Mouse (Mus musculus) T-cell, adult 2 months (primary cell): Measurements from ENCODE around the gene Elmo1.

Experiments
- DNase-seq: peaks from one replicate; pipeline ENCODE4 v3.0.0; 2022; ENCODE audit warnings: low spot score

The Elmo1 gene

DNA sequence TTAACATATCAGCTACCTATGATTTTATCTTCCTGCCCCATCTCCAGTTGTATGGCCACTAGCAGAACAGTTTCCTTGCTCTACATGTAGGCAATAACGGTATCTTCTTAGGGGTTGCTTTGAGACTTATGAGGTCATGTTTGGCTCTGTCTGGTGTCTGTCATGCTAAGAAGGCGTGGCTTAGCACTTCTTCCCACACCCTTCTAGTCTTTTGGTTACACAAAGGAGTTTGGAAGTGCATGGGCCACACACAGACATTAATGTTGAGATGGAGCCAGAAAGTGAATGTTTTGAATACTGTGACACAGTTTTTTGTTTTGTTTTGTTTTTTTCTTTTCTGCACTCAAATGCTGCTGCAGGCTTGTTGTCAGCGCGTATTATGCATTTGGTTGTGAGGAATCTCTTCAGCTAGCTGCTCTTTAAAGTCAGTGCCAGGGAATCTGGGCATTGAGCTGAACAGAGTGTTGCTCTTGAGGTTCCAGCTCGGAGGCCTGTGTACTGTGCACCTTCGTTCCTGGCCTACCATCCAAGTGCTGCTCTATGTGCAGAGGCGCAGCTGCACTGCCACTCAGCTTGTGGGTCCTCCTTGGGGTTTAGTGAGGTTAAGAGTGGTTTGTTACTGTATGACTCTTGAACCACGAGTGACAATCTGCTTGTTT lies 31.1 kb downstream of the Elmo1 start:
- no peak for DNase-seq

DNA sequence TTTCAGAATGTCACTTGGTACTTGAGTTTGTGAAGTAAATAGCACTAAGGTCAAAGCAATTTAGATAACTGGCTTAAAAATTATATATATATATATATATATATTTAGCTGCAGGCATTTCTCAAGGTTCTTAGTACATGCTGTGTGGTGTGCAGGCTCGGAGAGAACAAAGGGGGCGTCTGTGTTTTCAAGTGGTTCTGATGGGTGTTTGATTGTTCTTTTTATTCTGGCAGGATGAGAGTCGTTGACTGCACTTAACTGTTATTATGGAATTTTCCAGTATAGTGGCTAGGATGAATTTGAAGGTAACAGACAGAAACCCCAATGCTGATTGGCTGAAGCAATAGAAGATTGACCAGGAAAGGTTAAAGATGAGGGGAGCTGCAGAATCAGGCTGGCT lies 33.6 kb downstream of the Elmo1 start:
- DNase-seq, result no peak

DNA sequence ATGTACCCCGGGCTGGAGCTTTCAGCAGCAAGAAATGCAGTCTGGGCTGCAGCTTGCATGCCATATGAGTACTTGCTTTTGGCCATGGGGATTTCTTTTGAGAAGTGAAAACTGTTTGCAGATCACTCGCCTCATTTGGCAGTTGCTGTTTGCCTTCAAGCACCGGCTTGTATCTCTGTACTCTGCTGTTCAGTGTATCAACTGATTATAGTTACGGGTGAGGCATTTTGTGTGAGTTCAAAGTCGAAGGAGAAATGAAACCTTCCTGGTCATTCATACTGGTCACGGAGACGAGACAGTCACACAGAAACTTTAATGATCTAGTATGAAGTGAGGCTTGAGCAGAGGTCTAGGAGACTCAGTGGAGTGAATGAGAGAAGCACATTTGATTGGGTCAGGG lies 34.6 kb downstream of the Elmo1 start:
- no peak for DNase-seq

DNA sequence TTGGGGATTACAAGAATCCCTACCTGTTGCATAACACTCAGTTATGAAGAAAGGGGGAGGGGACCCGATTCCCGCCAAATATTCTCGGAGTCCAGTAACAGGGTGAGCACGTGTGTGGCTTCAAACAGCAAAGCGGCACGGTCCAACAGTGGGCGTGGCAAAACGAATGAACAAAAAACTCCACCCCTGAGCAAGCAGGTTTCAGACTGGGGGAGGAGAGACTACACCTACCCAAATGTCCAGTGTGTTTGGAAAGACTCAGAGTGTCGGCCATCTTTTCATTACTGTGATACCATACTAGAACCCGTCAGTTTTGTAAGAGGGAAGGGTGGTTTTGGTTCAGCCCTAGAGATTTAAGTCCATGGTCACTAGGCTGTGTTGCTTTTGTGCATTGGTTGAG lies 35.4 kb downstream of the Elmo1 start:
- DNase-seq, result no peak

DNA sequence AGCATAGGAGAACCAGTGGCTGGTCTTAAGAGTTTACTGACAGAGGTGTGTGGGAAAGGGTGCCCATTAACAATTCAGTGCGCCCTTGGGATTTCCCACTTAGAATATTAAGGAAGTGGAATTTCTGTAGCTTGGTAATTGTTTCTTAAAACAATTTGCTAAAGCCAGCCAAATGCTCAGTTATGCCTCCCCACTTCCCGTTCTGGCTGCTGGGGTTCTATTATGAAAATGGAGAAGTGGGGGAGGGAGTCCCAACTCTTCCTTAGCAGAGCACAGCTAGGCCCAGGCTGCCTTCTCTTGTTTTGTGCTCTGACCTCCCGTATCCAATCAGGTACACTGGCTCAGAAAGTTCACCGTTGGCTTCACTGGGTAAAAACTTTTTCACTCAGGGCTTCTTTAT lies 37.2 kb downstream of the Elmo1 start:
- no peak for DNase-seq

DNA sequence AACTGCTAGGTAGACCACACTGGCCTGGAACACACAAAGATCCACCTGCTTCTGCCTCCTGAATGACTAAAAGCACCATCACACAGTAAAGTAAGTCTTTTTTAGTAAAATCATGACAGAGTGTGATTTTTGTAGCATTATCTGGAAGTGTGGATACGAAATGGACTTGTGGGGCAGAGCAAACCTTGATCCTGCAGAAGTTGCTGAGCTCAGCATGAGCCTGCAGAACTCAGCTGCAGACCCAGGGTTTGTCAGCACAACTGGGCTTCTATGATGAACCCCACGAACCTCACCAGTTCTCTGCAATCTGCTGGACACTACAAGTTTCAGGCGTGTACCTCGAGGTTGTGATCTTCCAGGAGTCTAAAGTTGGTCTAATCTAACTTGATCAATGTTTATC lies 37.7 kb downstream of the Elmo1 start:
- DNase-seq, result no peak

DNA sequence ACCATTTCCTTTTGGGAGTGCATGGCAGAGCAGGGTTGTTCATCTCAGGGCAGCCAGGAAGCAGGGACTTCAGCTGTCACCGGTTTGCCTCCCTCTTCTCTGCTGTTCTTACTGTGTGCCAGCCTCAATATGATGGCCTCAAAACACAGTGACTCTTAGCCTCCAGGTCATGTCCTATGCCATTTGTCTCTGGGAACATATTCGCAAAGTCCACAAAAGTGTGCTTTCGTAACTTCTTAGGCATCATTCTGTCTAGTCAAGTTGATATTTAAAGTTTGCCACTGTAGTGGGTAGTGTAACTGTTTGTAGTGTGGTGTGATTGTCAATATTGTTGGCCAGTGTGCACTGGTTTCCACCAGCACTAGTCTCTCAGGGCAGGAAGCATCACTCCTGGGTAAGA lies 40.3 kb downstream of the Elmo1 start:
- DNase-seq, result no peak

DNA sequence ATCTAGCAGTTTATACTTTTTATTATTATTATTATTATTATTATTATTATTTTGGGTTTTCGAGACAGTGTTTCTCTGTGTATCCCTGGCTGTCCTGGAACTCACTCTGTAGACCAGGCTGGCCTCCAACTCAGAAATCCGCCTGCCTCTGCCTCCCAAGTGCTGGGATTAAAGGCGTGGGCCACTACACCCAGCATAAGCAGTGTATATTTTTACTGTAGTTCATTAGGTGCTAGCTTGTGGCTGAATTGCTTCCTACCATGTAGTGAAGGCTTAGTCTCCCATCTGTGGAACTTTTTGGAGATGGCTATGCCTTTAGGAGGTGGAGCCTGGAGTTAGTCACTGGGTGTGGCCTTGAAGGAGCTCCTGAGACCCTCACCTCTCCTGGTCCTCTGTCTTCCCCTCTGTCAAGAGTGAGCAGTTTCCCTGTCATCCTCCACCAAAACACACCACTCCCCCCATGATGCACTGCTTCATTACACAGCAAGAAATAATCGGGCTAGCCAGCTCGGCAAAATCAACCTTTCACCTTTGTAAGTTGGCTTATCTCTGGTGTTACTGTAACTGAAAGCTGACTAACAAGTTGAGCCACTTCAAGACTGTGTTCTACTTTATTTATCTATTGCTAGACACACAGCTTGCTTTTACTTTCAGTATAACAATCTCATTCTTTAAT lies 41.1 kb downstream of the Elmo1 start:
- DNase-seq, result no peak

DNA sequence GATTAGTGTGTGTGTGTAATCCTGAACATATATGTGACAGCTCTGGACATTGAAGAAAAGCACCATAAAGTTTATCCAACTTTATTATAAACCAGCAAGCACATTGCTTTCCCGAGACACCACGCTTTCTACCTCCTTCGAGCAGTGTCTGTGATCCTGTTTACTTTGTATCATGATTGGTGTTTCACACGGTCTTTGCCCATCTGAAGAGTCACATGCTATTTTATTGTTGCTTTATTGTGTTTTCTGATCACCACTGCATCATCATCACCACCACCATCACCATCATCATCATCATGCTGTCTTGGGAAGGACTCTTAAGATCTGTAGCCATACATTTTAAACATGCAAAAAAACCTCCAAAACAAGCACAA lies 41.6 kb downstream of the Elmo1 start:
- no peak for DNase-seq

DNA sequence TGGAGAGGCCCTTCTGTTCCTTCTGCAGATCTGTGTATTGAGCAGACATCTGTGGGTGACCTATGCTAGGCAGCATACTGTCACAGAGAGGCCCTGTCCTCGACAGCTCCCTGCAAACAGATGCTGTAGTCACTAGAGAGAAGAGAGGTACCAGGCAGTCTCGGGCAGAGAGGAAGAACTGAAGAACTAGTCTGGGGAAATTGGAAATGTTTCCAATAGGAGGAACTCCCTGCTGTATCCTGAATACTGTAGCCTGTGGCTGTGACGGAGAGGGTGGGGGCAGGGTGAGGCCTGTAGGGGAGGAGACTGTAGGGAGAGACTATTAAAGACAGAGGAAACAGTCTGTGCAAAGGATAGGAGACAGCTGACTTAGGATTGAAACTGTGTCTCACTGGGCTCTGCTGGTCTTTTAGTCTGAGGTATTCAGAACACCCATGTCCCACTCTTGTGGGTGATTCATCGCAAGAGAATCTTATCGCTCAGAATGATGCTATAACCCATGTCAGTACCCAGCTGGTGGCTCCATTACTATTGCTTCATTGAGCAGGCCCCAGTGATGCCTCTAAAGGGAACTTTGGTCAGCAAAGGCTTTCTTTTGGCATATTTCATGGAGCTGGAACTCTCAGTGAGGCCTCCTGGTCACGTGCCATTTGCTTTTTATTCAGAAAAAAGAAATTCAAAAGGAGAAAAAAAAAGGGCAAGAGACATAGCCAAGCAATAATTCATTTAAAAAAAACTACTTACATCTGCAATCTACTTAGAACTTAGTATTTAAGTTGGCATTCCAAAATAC lies 43.4 kb downstream of the Elmo1 start:
- no peak for DNase-seq

DNA sequence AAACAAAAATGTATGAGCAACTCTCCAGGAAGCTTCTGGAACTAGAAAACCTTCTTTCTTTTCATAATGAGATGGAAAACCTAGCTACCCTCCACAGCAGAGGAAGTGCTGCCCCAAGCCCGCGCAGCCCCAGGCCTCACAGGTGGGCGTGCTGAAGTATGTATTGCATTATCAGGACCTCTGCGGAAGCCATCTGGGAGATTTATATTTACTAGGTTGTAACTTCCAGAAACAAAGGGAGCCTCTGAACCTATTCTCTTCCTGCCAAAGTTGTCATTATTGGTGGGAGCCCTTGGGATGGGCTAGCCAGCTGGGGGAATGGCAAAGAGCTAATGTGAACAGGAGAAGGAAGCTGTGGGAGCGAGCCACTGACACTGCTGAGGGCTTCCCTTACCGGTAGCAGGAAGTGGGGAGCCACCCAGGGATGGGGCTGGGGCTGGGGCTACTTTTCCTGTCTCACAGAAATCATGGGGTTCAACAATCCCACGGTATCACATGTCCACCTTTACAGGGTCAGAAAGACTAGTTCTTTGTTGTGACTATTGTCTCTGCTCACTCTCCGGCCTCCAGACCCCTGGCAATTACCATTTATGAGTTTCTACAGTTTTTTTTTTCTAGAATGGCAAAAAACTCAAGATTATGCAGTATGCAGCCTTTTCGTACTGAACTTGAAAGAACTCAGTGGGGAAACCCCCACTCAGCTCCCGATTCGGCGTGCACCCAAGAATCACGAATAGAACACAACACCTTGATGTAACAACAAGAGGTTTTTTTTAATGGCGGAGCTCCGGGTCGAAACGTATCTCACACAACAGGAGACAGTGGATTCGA lies 44.2 kb downstream of the Elmo1 start:
- peak; percentile 24 for DNase-seq

DNA sequence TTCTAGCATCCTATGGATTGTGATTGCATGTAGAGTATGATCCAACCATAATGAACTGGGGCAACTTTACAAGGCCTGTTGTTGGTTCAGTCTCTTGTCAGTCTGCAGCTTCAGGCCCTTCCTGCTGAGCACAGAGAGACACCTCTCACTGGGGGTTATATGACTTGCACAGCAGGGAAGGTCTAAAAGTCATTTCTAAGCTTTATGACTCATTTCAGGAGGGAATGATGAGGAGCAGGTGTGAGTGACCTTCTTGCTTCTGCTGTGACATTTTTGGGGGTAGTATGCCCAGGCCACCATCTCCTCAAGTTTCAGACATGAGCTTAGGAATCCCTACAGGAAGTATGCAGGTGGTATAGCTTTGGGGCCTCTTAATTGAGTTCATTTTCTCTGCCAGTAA lies 46.4 kb downstream of the Elmo1 start:
- DNase-seq, result no peak

DNA sequence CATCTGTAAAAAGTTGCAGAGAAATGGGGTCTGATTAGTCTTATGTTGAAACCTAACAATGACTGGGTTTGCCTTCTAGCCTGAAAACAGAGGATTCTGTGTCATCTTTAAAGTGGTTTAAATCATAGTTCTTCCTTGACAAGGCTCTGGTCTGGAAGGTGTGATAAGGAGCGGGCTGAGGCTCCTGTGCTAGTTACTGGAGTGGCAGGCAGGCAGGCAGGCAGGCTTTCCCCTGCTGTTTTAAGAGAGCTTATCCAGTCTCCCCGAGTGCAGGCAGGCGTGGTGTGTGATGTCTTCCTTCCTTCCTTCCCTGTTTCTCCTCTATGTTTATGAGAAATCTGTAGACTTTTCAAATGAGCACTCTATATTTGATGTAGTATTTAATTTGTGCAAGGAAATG lies 48.1 kb downstream of the Elmo1 start:
- DNase-seq, result no peak

DNA sequence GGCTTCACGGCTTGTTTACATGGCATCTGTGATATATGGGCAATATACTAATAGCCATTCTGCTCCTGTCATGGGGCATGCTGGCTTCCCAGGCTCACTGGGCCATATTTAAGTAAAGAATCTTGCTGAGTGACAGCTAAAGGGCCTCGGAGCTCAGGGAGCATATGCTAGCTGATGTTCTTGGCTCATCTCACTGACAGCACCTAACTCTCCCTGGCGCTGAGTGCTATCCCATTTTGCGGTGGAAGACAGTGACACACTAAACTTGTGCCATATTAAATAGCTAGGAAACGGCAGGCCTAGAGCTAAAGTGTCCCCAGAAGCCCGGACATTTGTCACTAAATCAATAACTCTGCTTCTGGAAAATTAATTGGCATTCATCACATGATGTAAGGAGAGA lies 48.7 kb downstream of the Elmo1 start:
- DNase-seq, result no peak

DNA sequence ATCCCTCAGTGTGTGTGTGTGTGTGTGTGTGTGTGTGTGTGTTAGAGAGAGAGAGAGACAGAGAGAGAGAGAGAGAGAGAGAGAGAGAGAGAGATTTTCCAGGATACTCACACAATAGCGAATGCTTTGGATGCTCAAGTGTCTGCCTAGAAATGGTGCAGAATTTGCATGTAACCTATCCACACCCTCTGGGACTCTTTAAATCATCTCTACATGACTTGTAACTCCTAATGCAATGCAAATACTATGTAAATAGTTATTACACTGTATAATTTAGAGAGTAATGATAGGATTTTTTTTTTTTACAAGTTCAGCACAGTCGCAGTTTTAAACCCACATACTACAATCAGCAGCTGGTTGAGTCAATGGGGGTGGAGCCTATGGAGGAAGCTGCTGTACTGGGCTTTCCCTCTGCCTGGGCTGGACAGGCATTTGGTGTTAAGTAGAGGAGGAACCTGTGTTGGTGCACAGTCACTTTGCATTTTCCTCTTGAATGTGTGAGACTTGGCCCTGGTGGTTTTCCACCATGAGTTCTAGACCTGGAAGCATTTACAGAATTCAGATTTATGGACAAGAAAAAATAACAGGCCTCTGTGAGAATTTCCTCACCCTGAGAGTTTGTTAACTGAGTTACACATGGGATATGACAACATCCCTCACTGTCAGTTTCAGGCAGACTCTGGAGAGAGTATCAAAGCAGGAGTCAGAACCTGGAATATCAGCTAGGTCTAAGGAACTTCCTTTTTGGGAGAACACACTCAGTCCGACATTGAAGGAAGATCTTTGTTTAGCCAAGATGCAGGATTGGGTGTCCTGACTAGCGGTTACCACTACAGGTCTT lies 49.6 kb downstream of the Elmo1 start:
- DNase-seq, result peak; percentile 25

DNA sequence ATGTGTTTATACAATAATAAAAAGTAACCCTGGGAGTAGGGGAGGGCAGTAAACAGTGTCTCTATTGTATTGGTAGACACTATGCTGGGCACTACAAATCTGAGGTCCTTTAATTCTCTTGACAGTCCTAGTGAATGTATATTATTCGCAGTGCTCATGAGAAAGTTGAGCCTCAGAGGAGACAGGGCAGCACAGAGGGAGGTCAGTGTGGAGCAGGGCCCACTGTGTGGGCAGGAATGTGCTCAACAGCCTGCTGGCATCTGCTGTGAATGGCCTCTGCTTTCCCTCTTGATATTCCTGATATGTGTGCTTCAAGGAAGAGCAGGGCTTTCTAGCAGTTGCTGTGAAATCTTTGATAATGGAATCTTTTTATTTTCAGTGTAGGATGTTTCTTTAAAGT lies 52.2 kb downstream of the Elmo1 start:
- no peak for DNase-seq

DNA sequence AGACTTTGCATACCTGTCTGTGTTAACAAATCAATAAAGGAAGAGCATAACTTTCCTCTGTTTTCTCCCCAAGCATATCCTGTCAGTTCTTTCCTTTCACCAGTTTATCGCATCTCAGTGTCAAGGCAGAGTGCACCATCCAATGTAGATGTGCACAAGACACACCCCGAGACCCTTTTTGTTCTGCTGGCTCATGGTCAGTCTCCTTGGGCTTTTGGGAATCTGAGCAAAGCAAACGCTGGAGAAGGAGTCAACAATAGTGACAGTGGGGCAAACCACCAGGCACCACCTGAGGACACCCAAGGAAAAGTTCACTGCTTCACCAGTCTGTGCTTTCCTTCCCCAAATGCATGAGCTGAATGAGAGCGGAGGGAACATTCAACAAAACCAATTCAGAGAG lies 56.5 kb downstream of the Elmo1 start:
- DNase-seq, result no peak

DNA sequence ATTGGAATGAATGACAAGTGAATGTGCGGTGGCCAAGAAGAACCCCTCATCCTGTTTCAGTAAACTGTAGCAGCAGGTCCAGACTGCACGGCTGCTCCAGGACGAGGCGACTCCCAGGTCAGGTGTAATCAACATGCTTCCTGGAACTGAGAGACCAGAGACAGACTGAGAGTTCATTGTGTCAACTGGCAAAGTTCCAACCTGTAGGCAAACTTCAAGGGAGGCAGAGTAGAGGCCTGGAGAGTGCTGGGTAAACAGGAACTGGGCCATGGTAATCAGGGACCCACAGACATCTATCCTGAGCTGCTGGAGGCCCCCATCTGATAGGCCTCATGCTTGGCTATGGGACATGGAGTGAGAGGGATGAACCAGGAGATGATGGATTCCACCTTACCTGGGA lies 57.3 kb downstream of the Elmo1 start:
- peak; percentile 9 for DNase-seq

DNA sequence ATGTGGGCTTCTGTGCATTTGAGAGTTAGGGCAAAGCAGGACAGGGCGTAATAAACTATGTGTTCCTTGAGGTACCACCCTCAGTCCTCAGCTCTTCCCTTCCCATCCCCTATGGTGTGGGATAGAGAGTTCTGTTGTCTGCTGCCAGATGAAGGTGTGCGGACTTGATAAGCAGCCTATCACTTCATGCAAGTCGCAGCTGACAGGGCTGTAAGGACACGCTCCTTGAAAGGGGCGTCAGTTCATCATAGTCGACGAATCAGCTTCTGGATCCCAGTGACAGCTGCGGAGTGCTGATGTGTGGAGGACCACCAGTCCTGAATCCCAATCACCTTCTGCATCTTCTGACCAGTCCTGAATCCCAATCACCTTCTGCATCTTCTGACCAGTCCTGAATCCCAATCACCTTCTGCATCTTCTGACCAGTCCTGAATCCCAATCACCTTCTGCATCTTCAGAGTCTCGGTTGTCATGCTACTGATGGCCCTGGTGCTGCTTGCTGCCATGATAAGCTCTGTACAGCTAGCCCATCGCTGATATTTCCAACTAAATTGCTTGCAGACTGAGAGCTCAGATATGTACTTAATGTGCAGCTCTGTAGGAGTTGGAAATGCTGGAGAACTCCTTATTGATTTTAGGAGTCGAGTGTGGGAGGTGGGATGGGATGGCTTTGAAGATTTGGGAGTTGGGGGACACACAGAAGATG lies 59.9 kb downstream of the Elmo1 start:
- DNase-seq, result no peak

DNA sequence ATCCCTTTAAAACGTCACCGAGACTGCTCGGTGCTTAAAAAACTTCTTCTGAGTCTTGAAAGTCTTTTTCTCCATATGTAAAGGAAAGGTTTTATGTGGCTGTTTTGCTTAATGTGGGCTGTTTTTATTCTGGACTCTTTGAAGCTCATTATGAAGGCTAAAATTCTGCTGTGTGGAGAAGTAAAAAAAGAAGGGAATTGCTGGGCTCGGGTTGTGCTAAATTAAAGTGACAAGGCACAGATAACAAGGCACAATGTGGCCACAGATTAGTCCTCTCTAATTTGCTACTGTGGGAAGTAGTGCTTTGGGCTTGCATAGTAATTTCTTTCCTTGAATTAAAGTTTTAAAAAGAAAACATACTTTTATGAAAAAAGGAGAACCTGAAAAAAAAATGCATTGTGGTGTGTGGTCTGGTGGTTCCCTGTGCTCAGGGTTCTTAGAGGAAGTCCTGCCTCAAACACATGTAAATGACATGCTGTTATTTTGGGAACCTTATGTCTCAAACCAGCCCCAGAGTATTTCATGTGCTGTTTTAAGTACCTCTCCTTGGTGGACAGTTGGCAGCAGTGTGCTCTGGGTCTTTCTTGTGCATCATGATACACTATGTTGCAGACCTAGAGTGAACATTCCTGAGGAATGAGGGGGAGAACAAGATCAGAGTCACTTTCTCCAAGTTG lies 61.0 kb downstream of the Elmo1 start:
- DNase-seq, result no peak
